Mouse (Mus musculus) macrophage (primary cell): Measurements from ENCODE around the gene Tmcc2. TPM values are rescaled to one million over a fixed set of nuclear protein-coding genes. Genes with fewer than 3 reads are reported as not detected.

ENCODE experiments used
- H3K27ac ChIP-seq: fragments of 350-480 bp; formaldehyde crosslinking; 2 replicates; pipeline ENCODE4 v1.9.0; 2021
- H3K36me3 ChIP-seq: fragments of 350-480 bp; formaldehyde crosslinking; 2 replicates; pipeline ENCODE4 v1.9.0; 2021; ENCODE audit errors: inconsistent target
- H3K4me3 ChIP-seq: fragments of 350-480 bp; formaldehyde crosslinking; 2 replicates; pipeline ENCODE4 v1.9.0; 2021; ENCODE audit errors: inconsistent target
- H3K79me2 ChIP-seq: fragments of 350-480 bp; formaldehyde crosslinking; 2 replicates; pipeline ENCODE4 v1.9.0; 2021; ENCODE audit errors: inconsistent target
- WGBS: methylation state at CpG from one replicate; pipeline ENCODE4 v1.1.7; 2026; ENCODE audit warnings: inconsistent platforms; ENCODE audit not compliant: missing documents; 5-methylcytosine and 5-hydroxymethylcytosine counted together
- polyA plus RNA-seq: library from polyadenylated mRNA; stranded (reverse); fragments of 250-400 nt; gene quantifications from 3 replicates; pipeline ENCODE4 v1.2.4, GENCODE M21; 2018; ENCODE audit warnings: inconsistent platforms

The Tmcc2 gene
- polyA plus RNA-seq, 1 experiment from 2014 or later, result 2.6 TPM

- Histone ChIP-seq H3K79me2 (peaks cover 3% of the 10 kb centered on the region; the same call in 1 of the 2 replicates), H3K4me3 (no peak overlapping the region), H3K27ac (no peak overlapping the region), H3K36me3 (peaks cover 27% of the 10 kb centered on the region)
- 92% methylated on average over 5 of the region's 5 CpGs for WGBS
Observed at GRCm38 (mm10) chr1:132348401-132348800, 42.7 kb downstream of the Tmcc2 start.

DNA sequence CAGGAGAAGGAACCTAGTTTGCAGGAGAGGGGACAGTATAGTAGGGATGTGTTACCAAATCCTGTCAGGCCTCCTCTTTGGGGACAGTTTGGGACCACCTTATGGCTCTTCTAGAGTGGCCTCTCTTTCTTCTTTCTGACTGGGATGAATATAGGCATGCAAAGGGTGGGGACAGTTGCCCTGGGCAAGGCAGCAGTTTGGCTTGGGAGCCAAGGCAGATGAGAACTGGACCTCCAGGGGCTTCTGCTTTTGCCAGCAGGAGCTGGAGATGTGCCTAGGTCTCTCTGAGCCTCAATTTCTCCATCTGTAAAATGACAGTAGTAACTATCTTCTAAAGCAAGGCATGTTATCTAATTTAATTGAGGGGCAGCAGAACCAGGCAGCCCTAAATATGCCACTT is 44.1 kb downstream of the Tmcc2 start:
- Histone ChIP-seq H3K4me3 (no peak overlapping the region), H3K79me2 (peaks cover 17% of the 10 kb centered on the region), H3K36me3 (peaks cover 27% of the 10 kb centered on the region), H3K27ac (no peak overlapping the region)

DNA sequence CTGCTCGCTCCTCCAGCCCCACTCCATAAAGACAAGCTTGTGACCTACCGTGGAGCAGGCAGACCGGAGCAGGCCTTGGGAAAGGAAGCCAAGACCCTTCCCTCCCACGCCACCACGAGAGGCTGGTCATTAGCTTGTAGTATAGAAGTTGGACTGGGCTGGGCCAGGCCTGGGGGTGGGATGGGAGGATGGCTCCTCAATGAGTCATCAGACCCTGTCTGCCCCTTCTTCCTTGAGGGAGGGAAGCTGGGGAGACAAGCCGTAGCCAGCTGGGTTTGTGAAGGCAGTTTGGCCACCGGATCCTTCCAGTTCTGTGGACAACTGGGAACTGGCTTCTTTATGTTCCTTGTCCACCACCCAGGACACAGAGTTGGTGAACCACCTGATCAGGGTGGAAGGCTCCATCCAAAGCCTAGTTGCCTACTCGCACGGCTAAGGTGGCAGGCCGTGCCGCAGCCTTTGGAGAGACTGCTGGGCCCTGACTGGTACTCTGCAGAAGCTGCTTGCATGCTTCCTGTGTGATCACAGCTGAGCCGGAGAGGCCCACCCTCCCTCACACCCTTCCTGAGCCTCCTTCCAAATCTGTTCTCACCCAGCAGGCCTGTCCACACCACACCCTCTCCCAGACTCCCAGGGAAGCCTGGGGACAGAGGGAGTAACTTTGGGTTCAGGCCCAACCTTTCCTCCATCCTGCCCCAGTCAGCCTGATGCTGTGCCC is 44.8 kb downstream of the Tmcc2 start:
- WGBS, result 88% methylated on average over 12 of the region's 12 CpGs
- Histone ChIP-seq H3K36me3 (peaks cover 27% of the 10 kb centered on the region), H3K79me2 (peaks cover 17% of the 10 kb centered on the region), H3K27ac (no peak overlapping the region), H3K4me3 (no peak overlapping the region)

- Histone ChIP-seq H3K79me2 (peaks cover 17% of the 10 kb centered on the region), H3K4me3 (no peak overlapping the region), H3K27ac (no peak overlapping the region), H3K36me3 (peaks cover 21% of the 10 kb centered on the region)
- 96% methylated on average over 4 of the region's 4 CpGs for WGBS
Observed at GRCm38 (mm10) chr1:132345514-132345913, 45.6 kb downstream of the Tmcc2 start.

- H3K4me3 ChIP-seq, result peak overlapping the region; percentile 34; the same call in 1 of the 2 replicates
- H3K27ac ChIP-seq, result peak overlapping the region; percentile 94
- 25% methylated on average over 1 of the region's 1 CpGs for WGBS
- H3K79me2 ChIP-seq, result peaks cover 17% of the 10 kb centered on the region
- peaks cover 17% of the 10 kb centered on the region for H3K36me3 ChIP-seq
Observed at GRCm38 (mm10) chr1:132343656-132344055, 47.4 kb downstream of the Tmcc2 start.

DNA sequence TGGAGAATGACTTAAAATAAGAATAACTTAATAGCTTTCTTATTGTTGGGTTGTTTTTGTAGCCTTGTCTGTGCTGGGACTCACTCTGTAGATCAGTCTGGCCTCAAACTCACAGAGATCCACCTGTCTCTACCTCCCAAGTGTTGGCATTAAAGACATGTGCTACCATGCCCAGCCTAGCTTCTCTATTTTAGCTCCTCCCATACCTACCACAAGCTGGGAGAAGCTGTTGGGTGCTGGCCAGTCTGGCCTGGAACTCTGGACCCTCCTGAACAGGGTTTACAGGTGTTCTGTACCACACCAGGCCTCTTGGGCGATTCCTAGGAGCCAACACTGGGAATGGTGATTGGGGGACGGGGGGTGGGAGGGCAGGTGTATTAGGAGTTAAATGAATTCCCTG is 47.9 kb downstream of the Tmcc2 start:
- H3K79me2 ChIP-seq, result peaks cover 17% of the 10 kb centered on the region
- H3K36me3 ChIP-seq, result peaks cover 17% of the 10 kb centered on the region
- WGBS, result 94% methylated on average over 2 of the region's 2 CpGs
- peak overlapping the region; percentile 34; the same call in 1 of the 2 replicates for H3K4me3 ChIP-seq
- peak overlapping the region; percentile 94 for H3K27ac ChIP-seq

- Histone ChIP-seq H3K36me3 (peaks cover 17% of the 10 kb centered on the region), H3K27ac (peak overlapping the region; percentile 94), H3K79me2 (peaks cover 17% of the 10 kb centered on the region), H3K4me3 (peak overlapping the region; percentile 34)
- WGBS, result 79% methylated on average over 3 of the region's 3 CpGs
Observed at GRCm38 (mm10) chr1:132342518-132342917, 48.6 kb downstream of the Tmcc2 start.

DNA sequence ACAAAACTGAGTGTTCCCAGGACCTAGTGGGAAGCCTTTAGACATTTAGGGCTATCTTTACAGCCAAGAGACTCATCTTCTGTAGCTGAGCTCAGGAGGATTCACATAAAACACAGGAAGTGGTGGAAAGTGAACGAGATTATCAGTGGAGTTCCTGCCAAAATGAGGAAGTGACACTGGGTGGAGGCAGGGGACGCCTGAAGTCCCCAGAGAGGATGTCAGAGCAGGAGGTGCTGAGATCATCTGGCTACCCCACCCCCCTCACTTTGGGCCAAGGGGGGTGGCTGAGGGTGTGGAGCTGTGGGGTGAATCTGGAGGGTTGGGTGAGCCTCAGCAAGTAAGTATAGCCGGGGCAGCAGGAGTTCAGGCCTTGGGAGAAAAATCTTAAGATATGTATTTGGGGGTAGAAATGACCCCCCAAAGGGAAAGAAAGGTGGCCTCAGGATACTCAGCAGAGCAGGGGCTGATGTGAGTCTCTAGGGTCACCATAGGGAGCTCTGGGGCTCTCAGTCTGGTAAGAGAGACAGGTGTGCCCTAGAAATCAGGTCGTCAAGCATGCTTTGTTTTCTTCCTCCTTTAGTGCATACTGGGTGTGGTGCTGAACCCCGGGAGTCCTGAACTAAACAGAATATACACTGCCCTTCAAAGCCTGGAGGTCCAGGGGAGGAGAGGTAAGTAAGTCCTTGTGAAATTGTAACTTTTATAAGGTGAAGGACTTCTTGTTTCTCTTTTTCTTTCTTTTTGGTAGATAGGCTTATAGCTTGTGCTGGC is 49.2 kb downstream of the Tmcc2 start:
- 2% methylated on average over 4 of the region's 5 CpGs for WGBS
- peaks cover 17% of the 10 kb centered on the region for H3K79me2 ChIP-seq
- H3K27ac ChIP-seq, result peak overlapping the region; percentile 94
- H3K4me3 ChIP-seq, result peak overlapping the region; percentile 34
- H3K36me3 ChIP-seq, result peaks cover 17% of the 10 kb centered on the region

- 61% methylated on average over 6 of the region's 8 CpGs for WGBS
- Histone ChIP-seq H3K79me2 (peaks cover 11% of the 10 kb centered on the region), H3K27ac (no peak overlapping the region), H3K36me3 (no peaks in the 10 kb centered on the region), H3K4me3 (no peak overlapping the region)
Observed at GRCm38 (mm10) chr1:132338027-132338660, 52.9 kb downstream of the Tmcc2 start.

- 48% methylated on average over 6 of the region's 6 CpGs for WGBS
- no peak overlapping the region for H3K27ac ChIP-seq
- peaks cover 7% of the 10 kb centered on the region for H3K36me3 ChIP-seq
- no peak overlapping the region for H3K4me3 ChIP-seq
- no peaks in the 10 kb centered on the region; the same call in 1 of the 2 replicates for H3K79me2 ChIP-seq
Observed at GRCm38 (mm10) chr1:132336921-132337320, 54.2 kb downstream of the Tmcc2 start.

- Histone ChIP-seq H3K36me3 (peaks cover 22% of the 10 kb centered on the region), H3K79me2 (no peaks in the 10 kb centered on the region), H3K27ac (no peak overlapping the region), H3K4me3 (no peak overlapping the region)
- 87% methylated on average over 12 of the region's 12 CpGs for WGBS
Observed at GRCm38 (mm10) chr1:132335378-132335965, 55.6 kb downstream of the Tmcc2 start.

GRCm38 (mm10) chr1:132334178-132334801 is 56.8 kb downstream of the Tmcc2 start:
- 76% methylated on average over 6 of the region's 6 CpGs for WGBS

DNA sequence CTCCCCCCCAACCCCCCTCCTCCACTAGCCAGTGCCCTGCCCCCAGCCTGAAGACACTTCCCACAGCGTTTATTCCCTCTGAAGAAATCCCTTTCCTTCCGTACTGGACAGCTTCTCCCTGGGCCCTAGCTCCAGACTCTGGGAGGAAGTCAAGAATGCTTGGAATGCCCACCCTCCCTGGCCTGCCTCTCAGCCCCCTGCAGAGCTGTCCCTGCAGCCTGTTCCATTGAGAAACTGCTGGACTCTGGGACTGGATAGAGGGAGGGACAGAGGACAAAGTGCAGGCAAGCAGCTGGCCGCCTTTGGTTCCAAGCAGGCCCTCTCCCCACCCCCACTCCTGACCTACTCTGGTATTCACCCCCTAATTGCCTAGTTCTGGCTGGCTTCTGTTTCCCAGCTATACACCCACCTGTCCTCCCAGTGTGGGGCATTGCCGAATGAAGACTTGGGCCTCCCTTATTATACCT is 57.4 kb downstream of the Tmcc2 start:
- WGBS, result 88% methylated on average over 4 of the region's 4 CpGs
- H3K36me3 ChIP-seq, result peaks cover 32% of the 10 kb centered on the region
- no peak overlapping the region for H3K4me3 ChIP-seq
- no peaks in the 10 kb centered on the region for H3K79me2 ChIP-seq
- no peak overlapping the region for H3K27ac ChIP-seq

More at GRCm38 (mm10) chr1:132334178-132334801, 56.8 kb downstream of the Tmcc2 start:
- no peak overlapping the region for H3K27ac ChIP-seq
- no peak overlapping the region for H3K4me3 ChIP-seq
- H3K36me3 ChIP-seq, result peaks cover 32% of the 10 kb centered on the region
- no peaks in the 10 kb centered on the region for H3K79me2 ChIP-seq

- 89% methylated on average over 2 of the region's 2 CpGs for WGBS
- Histone ChIP-seq H3K36me3 (peaks cover 32% of the 10 kb centered on the region), H3K27ac (no peak overlapping the region), H3K79me2 (no peaks in the 10 kb centered on the region; the same call in 1 of the 2 replicates), H3K4me3 (no peak overlapping the region)
Observed at GRCm38 (mm10) chr1:132333201-132333600, 57.9 kb downstream of the Tmcc2 start.
